Mouse (Mus musculus): ENCODE measurements at regions not wholly inside any gene's neighbourhood (a gene's known extent, or its start where the extent isn't known, plus 50 kb on each side); places are given as distances from the start of the nearest gene placed in this dataset.

GRCm38 (mm10) chr2:30715720-30716310 lies 87.6 kb downstream of the 1700001O22Rik start:
- H3K36me3 ChIP-seq, result no peaks in the 10 kb centered on the region
- 76% methylated on average over 4 of the region's 4 CpGs for WGBS

GRCm38 (mm10) chr2:30713535-30713934 lies 89.9 kb downstream of the 1700001O22Rik start:
- Histone ChIP-seq H3K27ac (replicated peaks) (peak overlapping the region; percentile 100), H3K9me3 (replicated peaks) (no peaks in the 10 kb centered on the region), H3K36me3 (no peaks in the 10 kb centered on the region), H3K4me1 (peaks cover 87% of the 10 kb centered on the region), H3K27me3 (ENCODE audit: low read depth, poor library complexity, severe bottlenecking) (peaks cover 6% of the 10 kb centered on the region; the same call in 1 of the 2 replicates), H3K4me3 (no peak overlapping the region)
- WGBS, result 31% methylated on average over 3 of the region's 3 CpGs
- DNase-seq (ENCODE audit: low spot score), result no peak

More at GRCm38 (mm10) chr2:30715720-30716310, 87.6 kb downstream of the 1700001O22Rik start:
- Histone ChIP-seq H3K27me3 (ENCODE audit: low read depth, poor library complexity, severe bottlenecking) (no peaks in the 10 kb centered on the region; the same call in 1 of the 2 replicates), H3K9me3 (replicated peaks) (no peaks in the 10 kb centered on the region), H3K27ac (replicated peaks) (peak overlapping the region; percentile 100), H3K4me3 (peak overlapping the region; percentile 54), H3K4me1 (peaks cover 91% of the 10 kb centered on the region)
- no peak for DNase-seq (ENCODE audit: low spot score)

- no peaks in the 10 kb centered on the region for H3K9me3 ChIP-seq (replicated peaks)
- peak overlapping the region; percentile 100 for H3K27ac ChIP-seq (replicated peaks)
- WGBS, result 57% methylated on average over 9 of the region's 9 CpGs
- H3K4me3 ChIP-seq, result no peak overlapping the region
- H3K27me3 ChIP-seq (ENCODE audit: low read depth, poor library complexity, severe bottlenecking), result peaks cover 6% of the 10 kb centered on the region; the same call in 1 of the 2 replicates
- H3K36me3 ChIP-seq, result no peaks in the 10 kb centered on the region
- peaks cover 87% of the 10 kb centered on the region for H3K4me1 ChIP-seq
- DNase-seq (ENCODE audit: low spot score), result peak; percentile 24
These were observed 90.5 kb downstream of the 1700001O22Rik start for GRCm38 (mm10) chr2:30712841-30713401.

- Histone ChIP-seq H3K9me3 (replicated peaks) (no peaks in the 10 kb centered on the region), H3K4me1 (peaks cover 87% of the 10 kb centered on the region), H3K36me3 (no peaks in the 10 kb centered on the region), H3K27me3 (ENCODE audit: low read depth, poor library complexity, severe bottlenecking) (peaks cover 6% of the 10 kb centered on the region; the same call in 1 of the 2 replicates), H3K4me3 (peak overlapping the region; percentile 59), H3K27ac (replicated peaks) (peak overlapping the region; percentile 100)
- DNase-seq (ENCODE audit: low spot score), result peak; percentile 79
- under 1% methylated on average over 63 of the region's 63 CpGs for WGBS
These were observed 91.5 kb downstream of the 1700001O22Rik start for GRCm38 (mm10) chr2:30711853-30712498.

- 5% methylated on average over 15 of the region's 15 CpGs for WGBS
- peaks cover 6% of the 10 kb centered on the region; the same call in 1 of the 2 replicates for H3K27me3 ChIP-seq (ENCODE audit: low read depth, poor library complexity, severe bottlenecking)
- H3K9me3 ChIP-seq (replicated peaks), result no peaks in the 10 kb centered on the region
- peak overlapping the region; percentile 100 for H3K27ac ChIP-seq (replicated peaks)
- H3K36me3 ChIP-seq, result no peaks in the 10 kb centered on the region
- peak overlapping the region; percentile 59 for H3K4me3 ChIP-seq
- H3K4me1 ChIP-seq, result peaks cover 87% of the 10 kb centered on the region
- DNase-seq (ENCODE audit: low spot score), result no peak
These were observed 92.0 kb downstream of the 1700001O22Rik start for GRCm38 (mm10) chr2:30711476-30711852.

GRCm38 (mm10) chr2:30710895-30711294 lies 92.6 kb downstream of the 1700001O22Rik start:
- Histone ChIP-seq H3K9me3 (replicated peaks) (no peaks in the 10 kb centered on the region), H3K36me3 (no peaks in the 10 kb centered on the region), H3K4me1 (peaks cover 87% of the 10 kb centered on the region), H3K27ac (replicated peaks) (peak overlapping the region; percentile 100), H3K27me3 (ENCODE audit: low read depth, poor library complexity, severe bottlenecking) (peaks cover 6% of the 10 kb centered on the region; the same call in 1 of the 2 replicates), H3K4me3 (no peak overlapping the region)
- DNase-seq (ENCODE audit: low spot score), result no peak
- 97% methylated on average over 7 of the region's 7 CpGs for WGBS

GRCm38 (mm10) chr2:30709386-30709884 lies 94.0 kb downstream of the 1700001O22Rik start:
- Histone ChIP-seq H3K36me3 (peaks cover 3% of the 10 kb centered on the region; the same call in 1 of the 2 replicates), H3K27me3 (ENCODE audit: low read depth, poor library complexity, severe bottlenecking) (peaks cover 6% of the 10 kb centered on the region; the same call in 1 of the 2 replicates), H3K27ac (replicated peaks) (peak overlapping the region; percentile 98), H3K4me1 (peaks cover 86% of the 10 kb centered on the region), H3K4me3 (no peak overlapping the region), H3K9me3 (replicated peaks) (peaks cover 4% of the 10 kb centered on the region)
- no peak for DNase-seq (ENCODE audit: low spot score)
- WGBS, result 56% methylated on average over 3 of the region's 3 CpGs

- H3K4me3 ChIP-seq, result peak overlapping the region; percentile 53
- no peak for DNase-seq (ENCODE audit: low spot score)
These were observed 94.6 kb downstream of the 1700001O22Rik start for GRCm38 (mm10) chr2:30708762-30709385.

GRCm38 (mm10) chr2:30708001-30708683 lies 95.3 kb downstream of the 1700001O22Rik start:
- DNase-seq (ENCODE audit: low spot score), result peak; percentile 77
- peaks cover 9% of the 10 kb centered on the region for H3K9me3 ChIP-seq (replicated peaks)
- H3K36me3 ChIP-seq, result peaks cover 7% of the 10 kb centered on the region; the same call in 1 of the 2 replicates
- peak overlapping the region; percentile 98 for H3K27ac ChIP-seq (replicated peaks)
- peaks cover 6% of the 10 kb centered on the region; the same call in 1 of the 2 replicates for H3K27me3 ChIP-seq (ENCODE audit: low read depth, poor library complexity, severe bottlenecking)
- H3K4me3 ChIP-seq, result peak overlapping the region; percentile 53
- 0% methylated on average over 47 of the region's 48 CpGs for WGBS
- peaks cover 79% of the 10 kb centered on the region for H3K4me1 ChIP-seq

More at GRCm38 (mm10) chr2:30708762-30709385, 94.6 kb downstream of the 1700001O22Rik start:
- Histone ChIP-seq H3K27ac (replicated peaks) (peak overlapping the region; percentile 98), H3K9me3 (replicated peaks) (peaks cover 9% of the 10 kb centered on the region), H3K4me1 (peaks cover 84% of the 10 kb centered on the region), H3K27me3 (ENCODE audit: low read depth, poor library complexity, severe bottlenecking) (peaks cover 6% of the 10 kb centered on the region; the same call in 1 of the 2 replicates), H3K36me3 (peaks cover 7% of the 10 kb centered on the region; the same call in 1 of the 2 replicates)
- 55% methylated on average over 4 of the region's 4 CpGs for WGBS

- peaks cover 6% of the 10 kb centered on the region; the same call in 1 of the 2 replicates for H3K27me3 ChIP-seq (ENCODE audit: low read depth, poor library complexity, severe bottlenecking)
- H3K27ac ChIP-seq (replicated peaks), result peak overlapping the region; percentile 98
- peaks cover 7% of the 10 kb centered on the region; the same call in 1 of the 2 replicates for H3K36me3 ChIP-seq
- DNase-seq (ENCODE audit: low spot score), result peak; percentile 74
- peaks cover 9% of the 10 kb centered on the region for H3K9me3 ChIP-seq (replicated peaks)
- H3K4me3 ChIP-seq, result peak overlapping the region; percentile 53
- WGBS, result 3% methylated on average over 44 of the region's 44 CpGs
- H3K4me1 ChIP-seq, result peaks cover 79% of the 10 kb centered on the region
These were observed 96.1 kb downstream of the 1700001O22Rik start for GRCm38 (mm10) chr2:30707099-30708000.

- peaks cover 76% of the 10 kb centered on the region for H3K4me1 ChIP-seq
These were observed 97.4 kb downstream of the 1700001O22Rik start for GRCm38 (mm10) chr2:30706036-30706435.

More at GRCm38 (mm10) chr2:30706036-30706435, 97.4 kb downstream of the 1700001O22Rik start:
- Histone ChIP-seq H3K9me3 (replicated peaks) (peaks cover 9% of the 10 kb centered on the region), H3K4me3 (no peak overlapping the region), H3K36me3 (peaks cover 7% of the 10 kb centered on the region; the same call in 1 of the 2 replicates), H3K27ac (replicated peaks) (peak overlapping the region; percentile 98), H3K27me3 (ENCODE audit: low read depth, poor library complexity, severe bottlenecking) (peaks cover 6% of the 10 kb centered on the region; the same call in 1 of the 2 replicates)
- WGBS, result 72% methylated on average over 5 of the region's 5 CpGs
- no peak for DNase-seq (ENCODE audit: low spot score)
